Mouse (Mus musculus): ENCODE measurements around the gene Focad.

- no peak for TF ChIP-seq POLR2A (IDR thresholded peaks at IDR 0.05; ENCODE audit: control insufficient read depth, extremely low read depth, insufficient read depth, low read length, poor library complexity)
- no peak for TF ChIP-seq CTCF (IDR thresholded peaks at IDR 0.05; ENCODE audit: borderline replicate concordance, control insufficient read depth, extremely low read depth, insufficient read depth, low read length, poor library complexity)
Observed at GRCm38 (mm10) chr4:88195898-88196495, 101.6 kb downstream of the Focad start.
